Mouse (Mus musculus): ENCODE measurements around the gene Nfya.

DNA sequence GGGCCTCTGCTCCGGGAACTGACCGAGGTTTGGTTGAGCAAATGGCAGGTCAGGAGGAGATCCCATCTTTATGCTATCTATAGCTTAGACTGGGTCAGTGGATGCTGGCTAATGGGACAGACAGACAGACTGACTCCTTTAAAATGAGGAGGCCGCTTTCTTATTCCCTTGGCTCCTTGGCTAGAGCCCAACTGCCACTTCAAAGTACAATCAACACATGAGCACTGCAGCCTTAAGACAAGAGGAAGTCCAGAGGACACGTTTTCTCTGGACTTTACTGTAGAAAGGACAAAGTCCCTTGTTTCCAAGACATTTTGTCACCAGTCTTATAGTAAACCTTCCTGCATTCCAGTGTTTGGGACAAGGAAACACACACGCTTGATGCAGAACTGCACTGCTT, 18.3 kb downstream of the Nfya start:
- TF ChIP-seq CTCF (IDR thresholded peaks at IDR 0.05; ENCODE audit: low read depth), result no peak
- TF ChIP-seq EP300 (optimal IDR thresholded peaks at IDR 0.05), result no peak
